Mouse (Mus musculus) layer of hippocampus, adult 11-12 months (tissue): ENCODE data around the gene Mid1.
"Not testable (repeated sequence)": the region's sequence is repeated elsewhere in the genome, so short reads cannot be mapped to it uniquely, and the experiment has no call there.

Source experiments
- DNase-seq: peaks from one replicate; pipeline ENCODE4 v3.0.0; 2022; ENCODE audit warnings: low spot score

The Mid1 gene

DNA sequence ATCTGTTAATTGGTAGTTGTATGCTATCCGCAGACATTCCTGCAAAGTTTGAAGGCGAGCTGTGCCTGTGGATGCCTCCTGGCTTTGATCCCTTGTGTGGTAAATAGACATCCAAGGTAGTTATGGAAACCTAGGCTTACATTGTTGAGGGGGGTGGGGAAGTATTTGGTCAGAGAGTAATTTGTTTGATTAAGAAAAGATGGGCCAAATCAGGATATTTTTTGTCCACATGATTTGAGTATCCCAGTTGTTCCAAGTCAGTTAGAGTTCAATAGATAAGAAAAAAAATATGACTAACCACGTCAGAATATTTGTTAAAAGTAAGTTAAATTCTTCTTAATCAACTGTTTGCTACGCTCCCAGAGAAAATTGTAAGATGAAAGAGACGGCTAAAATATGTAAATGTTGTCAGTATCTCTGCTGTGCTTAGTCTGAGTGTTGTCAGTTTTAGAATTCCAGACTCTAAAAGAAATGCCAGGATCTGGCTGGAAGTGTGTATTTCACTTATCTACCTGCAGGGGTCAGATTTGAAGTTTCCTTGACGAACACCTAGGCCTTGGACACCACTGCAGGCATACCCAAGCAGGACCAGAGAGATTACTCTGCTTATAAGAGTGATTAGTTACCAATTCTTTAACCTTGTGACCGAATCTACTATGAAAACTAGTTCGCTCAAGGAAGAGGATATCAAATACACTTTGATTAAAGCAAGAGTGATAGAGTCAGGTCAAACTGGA is 198.7 kb downstream of the Mid1 start:
- no peak for DNase-seq

DNA sequence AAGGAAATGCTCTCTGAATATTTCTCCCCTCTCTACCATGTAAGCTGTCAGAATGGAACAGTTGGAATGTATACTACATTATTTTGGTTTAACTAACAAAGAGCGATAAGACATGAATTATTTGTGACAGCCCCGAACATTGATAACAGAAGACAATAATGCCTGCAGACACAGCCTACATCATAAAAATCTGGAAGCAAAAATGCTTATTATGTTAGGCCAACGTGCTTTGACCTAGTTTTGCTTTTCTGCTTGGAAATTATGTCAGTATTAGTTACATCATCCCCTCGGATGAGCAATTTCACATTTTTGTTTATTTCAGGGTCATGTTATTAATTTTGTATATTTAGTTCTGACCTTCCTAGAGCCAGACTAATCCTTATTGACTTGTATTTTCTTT is 205.5 kb downstream of the Mid1 start:
- no peak for DNase-seq

DNA sequence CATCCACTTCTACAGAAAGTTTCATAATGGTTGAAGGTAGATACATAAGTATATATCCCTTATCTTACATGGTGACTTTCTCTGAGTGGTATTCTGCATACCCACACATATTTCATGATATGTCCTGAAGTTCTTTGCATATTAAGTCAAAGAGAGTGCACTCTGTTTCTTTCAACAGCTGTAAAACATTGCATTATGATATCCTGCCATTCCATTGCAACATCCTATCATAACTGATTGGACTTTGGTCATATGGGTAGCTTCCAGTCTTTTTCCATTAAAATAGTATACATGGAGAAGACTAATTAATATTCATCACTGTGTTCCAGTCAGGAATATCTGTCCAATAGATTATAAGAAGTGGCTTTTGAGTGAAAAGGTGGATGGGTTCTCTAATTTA is 207.1 kb downstream of the Mid1 start:
- DNase-seq = no peak

DNA sequence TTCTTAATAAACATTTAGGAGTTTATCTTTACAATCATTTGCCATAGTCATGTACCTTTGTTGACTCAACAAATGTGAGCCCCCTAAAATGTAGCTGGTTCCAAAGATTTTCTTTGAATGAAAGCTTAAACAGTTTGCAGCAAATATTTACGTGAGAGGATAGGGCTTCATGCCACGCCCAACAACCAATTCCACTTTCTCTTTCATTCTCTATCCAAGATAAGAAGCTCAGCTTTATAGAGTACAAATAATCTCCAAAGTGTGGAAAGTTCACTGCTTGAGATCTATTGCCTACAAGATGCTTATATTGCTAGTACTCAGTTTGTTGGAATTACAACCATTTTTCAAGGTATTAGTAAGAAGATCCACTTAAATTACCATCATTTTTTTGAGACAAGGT is 207.6 kb downstream of the Mid1 start:
- DNase-seq = no peak

DNA sequence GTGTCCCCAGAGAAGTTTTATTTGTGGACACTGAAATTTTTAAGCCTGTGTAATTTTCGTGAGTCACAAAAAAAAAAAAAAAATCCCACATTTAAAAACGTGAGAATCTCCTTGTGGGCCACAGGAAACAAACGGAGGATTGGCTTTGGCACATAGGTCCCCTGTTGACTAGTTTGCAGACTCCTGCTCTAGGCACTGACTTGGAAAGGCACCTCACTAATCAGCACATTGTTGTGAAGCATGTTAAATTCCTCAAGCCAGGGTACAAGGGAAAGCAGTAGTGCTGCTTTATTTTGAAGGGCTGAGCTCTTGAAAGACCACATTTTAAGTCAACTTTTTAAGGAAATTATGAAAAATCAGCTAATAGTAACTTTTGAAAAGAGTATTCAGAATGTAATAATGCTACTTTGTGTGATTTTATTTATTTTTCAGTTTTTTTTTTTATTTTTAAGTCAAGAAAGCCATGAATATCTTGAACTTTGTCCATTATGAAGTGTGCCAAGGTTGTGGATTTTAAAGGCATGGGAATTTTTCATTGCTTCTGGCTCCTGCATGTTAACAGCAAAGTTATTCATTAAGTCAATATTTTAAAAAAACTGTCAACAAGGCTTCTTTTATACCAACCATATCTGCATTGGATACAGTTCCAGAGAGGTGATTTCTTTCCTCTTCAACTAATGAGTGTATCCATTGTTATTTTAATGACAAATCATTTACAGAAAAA is 214.4 kb downstream of the Mid1 start:
- DNase-seq = no peak

DNA sequence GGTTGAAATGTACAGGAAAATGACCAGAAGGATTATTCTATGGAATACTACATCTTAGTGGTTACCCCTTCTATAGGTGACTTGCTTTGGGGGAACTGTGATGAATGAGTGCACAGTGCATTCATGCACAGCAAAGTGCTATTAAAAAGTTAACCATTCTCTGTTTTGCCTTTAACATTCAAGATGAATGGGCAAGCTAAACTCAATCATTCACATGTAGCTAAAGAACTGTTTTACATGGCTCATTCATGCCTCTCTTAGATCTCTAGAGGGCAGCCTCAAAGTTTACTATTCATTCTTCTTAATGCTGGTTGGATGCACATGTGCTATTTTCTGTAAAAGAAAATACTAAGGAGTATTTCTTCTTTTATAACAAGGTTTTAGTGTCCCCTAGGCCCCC is 217.9 kb downstream of the Mid1 start:
- DNase-seq = no peak

DNA sequence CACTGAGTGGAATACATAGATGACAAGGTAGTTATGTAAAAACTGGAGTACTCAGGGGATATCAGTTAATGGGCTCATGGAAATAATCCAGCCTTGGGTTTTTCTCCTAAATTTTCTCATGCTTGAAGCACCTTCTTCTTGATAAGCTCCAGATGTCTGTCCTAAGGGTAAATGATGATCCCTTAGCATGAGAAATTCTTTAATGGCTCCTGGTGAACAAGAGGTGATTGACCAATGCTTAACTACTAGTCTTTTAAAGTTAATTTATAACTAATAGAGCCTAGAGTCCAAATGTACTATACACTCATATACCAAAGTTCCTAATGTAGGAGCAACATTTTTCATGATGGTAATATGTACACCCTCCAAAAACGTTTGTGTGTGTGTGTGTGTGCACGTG is 218.7 kb downstream of the Mid1 start:
- DNase-seq = no peak

DNA sequence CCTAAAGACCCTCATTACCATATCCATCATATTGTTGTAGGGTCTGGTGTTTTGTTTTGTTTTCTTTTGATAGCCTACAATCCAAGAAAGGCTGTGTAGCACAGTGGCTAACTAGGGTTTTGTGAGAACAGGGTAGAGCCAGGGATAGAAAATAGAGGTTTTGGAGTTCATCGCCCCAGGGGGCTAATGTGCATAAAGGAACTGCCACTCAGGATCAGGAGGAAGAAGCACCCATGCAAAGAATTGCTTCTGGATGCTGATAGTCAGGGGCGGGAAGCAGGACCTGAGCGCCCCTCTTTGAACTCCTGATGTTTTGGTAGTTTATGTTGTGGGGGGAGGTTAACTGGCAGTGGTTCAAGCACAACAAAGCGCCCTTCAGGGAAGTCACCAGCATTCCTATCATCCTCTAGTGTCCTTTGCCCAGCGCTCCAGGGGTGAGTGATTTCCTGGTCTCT is 221.1 kb downstream of the Mid1 start:
- DNase-seq = no peak

DNA sequence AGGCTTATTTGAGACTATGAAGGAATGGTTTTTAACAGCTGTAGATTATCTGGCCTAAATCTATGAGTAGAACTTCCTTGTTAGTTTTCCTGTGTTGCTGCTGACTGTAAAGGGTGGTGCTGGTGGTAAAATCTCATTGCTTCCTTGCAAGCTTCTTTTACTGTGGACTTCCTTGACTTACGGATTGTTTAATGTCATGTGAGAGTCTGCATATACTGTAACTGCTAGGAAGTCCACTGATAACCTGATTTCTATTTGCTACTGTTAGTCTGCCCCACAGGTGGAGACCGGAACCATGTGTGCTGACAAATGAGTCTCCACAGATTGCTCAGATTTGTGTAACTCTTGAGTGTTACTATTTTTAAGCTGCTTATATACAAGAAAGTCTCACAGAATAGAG is 224.9 kb downstream of the Mid1 start:
- no peak for DNase-seq

DNA sequence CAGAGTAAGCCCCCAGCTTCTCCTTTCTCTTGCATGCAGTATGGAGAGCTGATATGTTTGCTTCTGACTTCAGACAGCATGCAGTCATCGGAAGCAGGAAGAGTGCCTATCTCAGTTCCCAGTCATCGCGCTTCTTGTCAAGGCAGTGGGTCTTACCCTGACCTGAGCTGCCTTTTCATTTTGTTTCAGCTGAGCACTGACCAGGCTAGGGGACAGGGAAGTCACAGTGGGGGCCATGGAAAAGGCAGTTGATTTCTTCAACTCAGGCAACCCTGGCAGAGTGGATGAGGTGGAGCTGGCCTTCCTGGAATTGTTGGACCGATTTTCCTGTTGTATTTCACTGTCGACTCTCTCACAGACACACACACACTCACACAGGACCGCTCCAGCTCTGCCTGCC is 230.7 kb downstream of the Mid1 start:
- DNase-seq = no peak

DNA sequence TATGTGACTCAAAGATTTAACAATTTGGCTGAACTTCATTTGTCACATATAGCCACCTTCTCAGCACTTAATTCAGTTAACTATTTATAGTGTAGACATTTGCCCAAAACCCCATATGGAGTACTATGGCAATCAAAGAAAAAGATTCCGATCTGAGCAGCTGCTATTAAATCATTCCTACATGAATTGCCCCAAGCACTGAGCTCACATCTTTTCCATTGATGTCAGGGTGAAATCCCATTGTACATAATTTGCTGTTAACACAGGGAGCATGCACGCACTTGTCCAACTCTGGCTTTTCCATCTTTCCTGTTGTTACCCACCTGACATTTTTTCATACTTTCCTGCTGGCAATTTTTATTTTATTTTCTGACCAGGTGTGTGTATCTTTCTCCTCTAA is 237.5 kb downstream of the Mid1 start:
- DNase-seq = no peak

DNA sequence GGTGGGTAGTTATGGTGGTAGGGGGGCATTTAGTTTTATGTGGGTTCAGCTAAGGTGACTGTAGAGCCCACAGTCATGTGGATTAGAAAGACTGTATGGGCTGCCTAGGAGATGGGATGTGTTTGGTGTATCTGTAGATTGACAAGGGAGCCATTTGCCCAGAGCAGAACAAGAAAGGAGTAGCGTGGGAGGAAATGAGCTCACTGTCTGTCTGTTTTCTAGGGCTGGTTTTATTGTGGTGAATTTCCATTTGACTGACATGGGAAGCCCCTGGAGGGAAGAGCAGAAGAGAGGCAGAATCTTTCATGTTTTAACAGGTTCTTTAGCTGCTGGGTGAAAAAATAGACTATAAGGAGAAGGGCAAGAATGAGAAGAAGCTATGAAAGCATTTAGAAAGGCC is 238.4 kb downstream of the Mid1 start:
- no peak for DNase-seq

DNA sequence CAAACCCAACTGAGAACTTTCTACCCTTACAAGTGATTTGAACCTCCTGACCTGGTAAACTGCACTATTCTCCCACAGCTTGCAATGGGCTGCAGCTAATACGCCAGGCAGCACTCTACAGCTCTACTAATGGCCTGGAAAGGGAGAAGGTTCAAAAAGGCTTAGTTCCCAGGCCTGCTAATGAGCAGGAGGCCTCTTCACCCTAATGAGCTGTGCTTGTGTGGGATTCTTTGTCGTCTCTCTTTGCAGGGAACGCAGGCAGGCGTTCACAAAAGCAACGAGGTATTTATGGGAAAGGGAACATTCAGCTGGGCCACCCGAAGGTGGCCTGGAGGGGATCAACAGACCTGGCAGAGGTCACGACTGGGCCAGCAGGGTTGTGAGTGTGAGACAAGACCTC is 240.6 kb downstream of the Mid1 start:
- DNase-seq = no peak

DNA sequence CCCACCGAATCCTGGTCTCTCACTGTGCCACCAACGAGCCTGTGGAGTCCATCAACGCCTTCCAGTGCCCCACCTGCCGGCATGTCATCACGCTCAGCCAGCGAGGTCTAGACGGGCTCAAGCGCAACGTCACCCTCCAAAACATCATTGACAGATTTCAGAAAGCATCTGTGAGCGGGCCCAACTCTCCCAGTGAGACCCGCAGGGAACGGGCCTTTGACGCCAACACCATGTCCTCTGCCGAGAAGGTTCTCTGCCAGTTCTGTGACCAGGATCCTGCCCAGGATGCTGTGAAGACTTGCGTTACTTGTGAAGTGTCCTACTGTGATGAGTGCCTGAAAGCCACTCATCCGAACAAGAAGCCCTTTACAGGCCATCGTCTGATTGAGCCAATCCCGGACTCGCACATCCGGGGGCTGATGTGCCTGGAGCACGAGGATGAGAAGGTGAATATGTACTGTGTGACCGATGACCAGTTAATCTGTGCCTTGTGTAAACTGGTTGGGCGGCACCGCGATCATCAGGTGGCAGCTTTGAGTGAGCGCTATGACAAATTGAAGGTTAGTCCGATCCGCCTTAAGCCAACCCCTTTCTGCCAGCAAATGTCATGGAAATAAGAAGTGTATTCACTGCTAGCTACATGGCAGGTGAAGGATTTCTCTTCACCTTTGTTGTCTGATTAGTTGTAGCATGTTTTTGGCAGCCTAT is 242.3 kb downstream of the Mid1 start:
- DNase-seq = no peak

DNA sequence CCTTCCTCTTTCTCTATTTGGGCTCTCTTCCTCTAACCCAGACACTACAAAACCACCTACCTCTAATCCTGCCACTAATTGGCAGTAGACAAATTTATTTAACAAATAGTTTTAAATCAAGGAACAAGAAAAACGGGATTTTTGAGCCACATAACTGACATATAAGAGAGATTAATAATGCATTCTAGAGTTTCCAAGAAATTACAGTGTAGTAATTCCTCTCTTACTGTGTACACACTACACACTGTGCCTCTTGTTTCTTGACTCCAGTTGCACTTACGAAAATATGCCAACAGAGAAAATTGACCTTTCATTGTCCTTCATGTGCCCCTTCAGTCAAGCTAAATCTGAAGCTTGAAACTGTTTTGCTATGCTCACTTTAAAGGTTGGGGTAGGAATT is 245.9 kb downstream of the Mid1 start:
- no peak for DNase-seq

DNA sequence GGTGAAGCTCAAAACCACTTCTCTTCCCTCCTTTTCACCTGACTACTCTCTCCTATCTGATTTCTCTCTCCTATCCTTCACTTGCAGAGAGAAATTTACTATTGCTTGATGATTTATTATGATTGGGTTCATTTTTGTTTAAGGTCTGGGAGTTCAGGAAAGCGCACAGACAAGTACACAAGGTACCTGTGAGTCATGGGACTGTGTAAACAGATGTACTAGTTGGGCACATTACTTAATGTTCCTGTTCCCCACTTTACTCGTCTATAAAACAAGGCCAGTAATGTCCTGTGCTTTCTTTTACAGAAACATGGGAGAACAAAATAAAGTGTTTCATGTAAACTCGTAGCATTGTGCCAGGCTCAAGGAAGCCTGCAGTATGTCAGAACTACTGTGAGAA is 248.2 kb downstream of the Mid1 start:
- DNase-seq = no peak

DNA sequence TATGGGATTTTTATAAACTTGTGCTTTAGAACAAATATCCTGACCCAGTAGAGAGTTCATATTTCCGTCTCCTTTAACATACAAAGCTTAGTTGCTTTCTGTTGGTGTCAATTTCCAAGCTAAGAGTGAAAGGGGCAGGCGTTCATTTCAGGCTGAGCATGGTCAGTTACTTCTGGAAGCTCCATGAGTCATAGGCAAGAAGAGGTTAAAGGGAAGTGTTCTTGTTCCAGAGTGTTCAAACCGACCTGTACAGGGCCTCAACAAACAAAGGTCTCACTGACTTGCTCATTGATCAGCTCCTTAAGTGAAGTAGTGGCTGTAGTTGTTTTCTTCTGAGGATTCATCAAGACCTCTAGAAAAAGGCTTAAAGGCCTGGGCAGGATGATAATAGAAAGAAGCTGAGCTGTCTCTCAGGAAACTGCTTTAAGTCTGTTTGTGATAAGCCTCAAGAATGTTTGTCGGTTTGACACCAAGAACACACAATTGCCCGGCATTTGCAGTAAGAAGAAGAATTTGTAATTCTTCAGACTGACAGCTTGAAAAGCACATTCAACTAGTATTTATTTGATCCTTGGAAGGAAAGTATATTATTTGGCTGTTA is 252.2 kb downstream of the Mid1 start:
- DNase-seq = no peak

DNA sequence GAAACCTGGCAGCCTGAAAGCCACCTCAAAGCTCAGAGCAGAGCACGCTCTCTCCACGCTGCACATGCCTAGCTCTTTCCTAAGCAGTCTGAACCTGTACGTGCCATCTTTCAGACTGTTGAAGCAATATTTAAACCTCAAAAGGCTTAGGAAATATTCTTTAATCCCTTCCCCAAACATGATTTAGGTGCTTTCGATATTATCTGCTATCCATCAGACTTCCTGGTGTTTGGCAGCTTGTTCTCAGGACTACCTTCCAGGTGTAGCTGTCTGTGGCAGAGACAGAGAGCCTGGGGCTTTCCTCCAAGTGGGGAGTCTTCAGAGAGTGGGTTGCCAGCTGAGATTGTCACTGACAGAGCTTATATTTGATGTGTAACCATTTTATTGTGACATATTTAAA is 255.5 kb downstream of the Mid1 start:
- no peak for DNase-seq

DNA sequence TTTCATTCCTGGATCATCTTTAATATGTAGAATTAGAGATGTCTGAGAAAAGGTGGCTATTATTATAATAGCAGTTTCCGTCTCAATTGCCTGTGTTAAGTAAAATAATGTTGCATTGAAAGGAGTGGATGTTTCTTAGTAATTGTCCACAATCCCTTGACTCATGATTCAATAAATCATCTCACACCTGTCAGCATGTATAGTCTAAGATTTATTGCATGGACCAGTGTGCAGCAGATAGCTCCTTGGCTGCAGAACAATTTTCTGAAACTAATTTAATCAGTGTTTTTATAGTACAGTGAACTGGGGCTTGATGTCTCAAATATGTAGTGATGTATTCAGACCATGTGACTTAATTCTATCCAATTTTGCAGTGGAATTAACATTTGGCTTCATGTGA is 265.6 kb downstream of the Mid1 start:
- DNase-seq = no peak

DNA sequence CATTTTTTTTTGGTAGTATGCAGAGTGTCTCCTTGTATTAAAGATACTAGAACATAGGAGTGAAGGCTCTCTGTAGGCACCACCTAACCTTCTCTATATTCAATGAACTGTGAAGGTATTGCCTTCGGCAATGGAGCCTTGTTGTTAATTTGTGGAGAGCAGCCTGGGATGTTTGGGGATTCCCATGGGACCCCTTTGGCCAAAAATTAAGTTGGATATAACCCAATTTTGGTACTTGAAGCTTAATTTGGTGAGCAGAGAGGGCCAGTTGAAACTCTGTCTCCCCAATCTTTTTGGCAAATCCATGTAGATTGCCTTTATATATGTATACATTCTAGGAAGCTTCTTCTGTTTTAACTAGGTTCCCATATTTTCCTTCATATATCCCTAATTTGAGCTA is 284.3 kb downstream of the Mid1 start:
- no peak for DNase-seq

DNA sequence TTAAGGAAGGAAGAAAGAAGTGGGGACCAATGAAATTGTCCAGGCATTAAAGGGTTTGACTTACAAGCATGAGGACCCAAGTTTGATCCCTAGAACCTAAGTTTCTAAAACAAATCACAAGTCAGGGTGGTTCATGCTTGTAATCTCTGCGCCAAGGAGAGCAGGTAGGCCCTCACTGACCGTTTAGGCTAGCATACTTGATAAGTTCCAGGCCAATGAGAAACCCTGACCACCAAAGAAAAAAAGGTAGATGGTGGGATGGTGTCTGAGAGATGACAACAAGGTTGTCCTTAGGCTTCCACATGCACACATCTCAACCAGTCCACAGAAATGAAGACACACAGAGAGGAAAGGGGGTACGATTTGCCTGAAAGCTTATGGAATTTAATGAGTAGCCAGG is 284.8 kb downstream of the Mid1 start:
- DNase-seq = not testable (repeated sequence)

DNA sequence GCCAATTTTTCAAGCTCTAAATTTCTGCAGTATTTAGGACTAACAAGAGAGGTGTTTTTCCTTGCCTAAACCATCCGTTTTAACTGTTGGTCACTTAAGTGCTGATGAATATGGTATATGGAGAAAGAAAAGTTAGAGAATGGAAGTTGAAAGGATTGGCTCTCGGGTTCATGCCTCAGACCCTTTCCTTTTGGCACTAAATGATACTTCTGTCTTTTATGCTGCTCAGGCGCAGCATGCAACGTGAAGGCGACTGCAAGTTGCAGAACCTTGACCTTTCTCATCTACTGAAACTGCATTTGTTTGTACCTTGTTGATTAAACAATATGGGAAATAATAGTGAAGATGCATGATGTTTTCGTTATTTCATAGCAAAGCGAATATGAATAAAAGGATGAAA is 285.5 kb downstream of the Mid1 start:
- DNase-seq = not testable (repeated sequence)

DNA sequence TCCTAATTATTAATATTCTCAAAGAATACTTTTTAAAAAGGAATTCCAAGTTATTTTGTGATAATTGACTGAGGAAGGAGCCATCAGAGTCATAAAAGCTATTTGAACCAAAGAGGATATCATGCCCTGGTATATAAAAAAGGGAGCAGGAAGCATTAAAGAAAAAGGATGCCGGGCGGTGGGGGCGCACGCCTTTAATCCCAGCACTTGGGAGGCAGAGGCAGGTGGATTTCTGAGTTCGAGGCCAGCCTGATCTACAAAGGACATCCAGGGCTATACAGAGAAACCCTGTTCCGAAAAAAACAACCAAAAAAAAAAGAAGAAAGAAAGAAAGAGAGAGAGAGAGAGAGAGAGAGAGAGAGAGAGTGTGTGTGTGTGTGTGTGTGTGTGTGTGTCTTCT is 286.6 kb downstream of the Mid1 start:
- peak; percentile 6 for DNase-seq
